Mouse (Mus musculus) G1E-ER4 (cell line): ENCODE data around the gene Zfp329. TPM values are rescaled to one million over a fixed set of nuclear protein-coding genes. Genes with fewer than 3 reads are reported as not detected.

Experiments
- GATA1 ChIP-seq: IDR thresholded peaks from one replicate; pipeline ENCODE4 v1.8.0; 2012; ENCODE audit warnings: low read length, inconsistent platforms
- polyA plus RNA-seq: library from polyadenylated mRNA; stranded (reverse); fragments of >175 nt; gene quantifications from 2 replicates; pipeline ENCODE4 v1.2.3, GENCODE M21; 2012

The Zfp329 gene
- polyA plus RNA-seq, 1 experiment = 0.25 TPM

DNA sequence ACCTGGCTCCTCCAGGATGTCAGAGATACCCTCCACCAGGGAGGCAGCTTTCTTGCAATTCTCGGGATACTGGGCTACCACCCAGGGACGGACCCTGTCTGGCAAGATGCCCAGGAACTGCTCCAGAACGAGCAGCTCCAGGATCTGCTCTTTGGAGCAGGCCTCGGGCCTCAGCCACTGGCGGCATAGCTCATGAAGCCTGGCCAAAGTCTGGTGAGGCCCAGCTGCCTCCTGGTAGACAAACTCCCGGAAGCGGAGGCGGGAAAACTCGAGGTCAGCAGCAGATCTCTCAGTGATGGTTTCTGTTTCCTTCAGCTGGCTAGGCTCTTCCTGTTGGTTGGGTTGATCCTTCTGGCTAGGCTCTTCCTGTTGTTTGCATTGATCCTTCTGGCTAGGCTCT lies 44.5 kb downstream of the Zfp329 start:
- TF ChIP-seq GATA1 = no peak

Other genes with a start within 250 kb of the Zfp329 start
- gene Vmn2r53, start 210.1 kb downstream of the Zfp329 start, polyA plus RNA-seq = not detected in 2 replicates
- gene Vmn2r54, start 178.5 kb downstream of the Zfp329 start, polyA plus RNA-seq = not detected in 2 replicates
- not detected in 2 replicates for gene Vmn2r55, start 133.9 kb downstream of the Zfp329 start, polyA plus RNA-seq
- gene Vmn2r56, start 83.9 kb downstream of the Zfp329 start, polyA plus RNA-seq = not detected in 2 replicates
- gene Zscan18, start 15.2 kb downstream of the Zfp329 start, polyA plus RNA-seq = not detected in 2 replicates
- 2.3 and 3.0 TPM in 2 replicates for gene Zfp110, start 15.9 kb upstream of the Zfp329 start, polyA plus RNA-seq
- 0.65 and 0.75 TPM in 2 replicates for gene Zfp128, start 62.3 kb upstream of the Zfp329 start, polyA plus RNA-seq
- 4.1 and 5.8 TPM in 2 replicates for gene Zscan22, start 79.0 kb upstream of the Zfp329 start, polyA plus RNA-seq
- gene Rps5, start 103.4 kb upstream of the Zfp329 start, polyA plus RNA-seq = 2,301 and 3,402 TPM in 2 replicates
- gene Rnf225, start 108.6 kb upstream of the Zfp329 start, polyA plus RNA-seq = 2.0 and 3.0 TPM in 2 replicates
- gene Zfp324, start 147.0 kb upstream of the Zfp329 start, polyA plus RNA-seq = 4.6 and 5.0 TPM in 2 replicates
- 5.8 and 5.9 TPM in 2 replicates for gene Zfp446, start 159.0 kb upstream of the Zfp329 start, polyA plus RNA-seq
- not detected in 2 replicates for gene Slc27a5, start 179.3 kb upstream of the Zfp329 start, polyA plus RNA-seq
- gene Trim28, start 180.3 kb upstream of the Zfp329 start, polyA plus RNA-seq = 297 and 367 TPM in 2 replicates
- 192 and 209 TPM in 2 replicates for gene Zbtb45, start 191.2 kb upstream of the Zfp329 start, polyA plus RNA-seq
- 86.1 and 432 TPM in 2 replicates for gene Chmp2a, start 215.9 kb upstream of the Zfp329 start, polyA plus RNA-seq
- 343 and 422 TPM in 2 replicates for gene Ube2m, start 219.4 kb upstream of the Zfp329 start, polyA plus RNA-seq
- gene Mzf1, start 235.9 kb upstream of the Zfp329 start, polyA plus RNA-seq = 0.45 and 0.51 TPM in 2 replicates